Mouse (Mus musculus) left cerebral cortex, postnatal 10 days (tissue): ENCODE results near the gene Lexm. TPM values are rescaled to one million over a fixed set of nuclear protein-coding genes. Genes with fewer than 3 reads are reported as not detected.
A peak's percentile ranks its signal among the peaks of the same experiment; 100 is the strongest.

ENCODE experiments used
- DNase-seq, 2 experiments: peaks; one replicate each; pipeline ENCODE4 v3.0.0; 2021 to 2022; ENCODE audit warnings: low spot score in 2 of 2, mixed read lengths in 1 of 2; ENCODE audit errors: extremely low spot score in 1 of 2
- intact Hi-C: fragments of 180-260 bp; cut with DNase I; formaldehyde crosslinking; loops from one replicate; pipeline ENCODE4 v1.15.1; 2025
- total RNA-seq, 2 experiments: library from RNA; stranded (reverse); gene quantifications; 2 replicates each; pipeline ENCODE4 v1.2.3; 2021

Lexm gene
- total RNA-seq: under 1 TPM in 1 of 2 experiments, not detected in 1; 0.21 TPM

DNA sequence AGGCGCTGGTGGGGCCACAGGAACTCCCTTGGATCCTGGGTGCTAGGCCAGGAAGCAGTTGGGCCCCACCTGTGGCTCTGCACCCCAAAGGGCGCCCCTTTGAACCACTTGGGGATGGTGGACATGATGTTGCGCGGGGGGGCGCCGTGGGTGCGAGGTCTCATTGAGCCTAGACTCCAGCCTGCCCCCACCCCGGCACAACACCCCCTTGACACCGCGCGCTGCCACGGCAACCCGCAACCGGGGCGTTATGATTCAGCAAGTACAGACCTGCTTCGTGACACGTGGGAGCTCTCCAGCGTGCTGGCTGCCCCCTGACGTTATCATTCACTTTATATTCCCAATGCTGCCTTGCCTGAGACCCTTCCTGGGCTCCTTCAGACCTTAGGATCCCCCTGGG is at the start of gene Lexm:
Gene Lexm, minus strand, starts transcription at position 186 of the 400 bp plus-strand sequence.
- intact Hi-C loops: loop anchor here (10.0 kb wide), 1 partner anchor 208 kb away; no protein-coding TSS in a partner anchor
- peak in 1 of 2 experiments; percentile 67 for DNase-seq

DNA sequence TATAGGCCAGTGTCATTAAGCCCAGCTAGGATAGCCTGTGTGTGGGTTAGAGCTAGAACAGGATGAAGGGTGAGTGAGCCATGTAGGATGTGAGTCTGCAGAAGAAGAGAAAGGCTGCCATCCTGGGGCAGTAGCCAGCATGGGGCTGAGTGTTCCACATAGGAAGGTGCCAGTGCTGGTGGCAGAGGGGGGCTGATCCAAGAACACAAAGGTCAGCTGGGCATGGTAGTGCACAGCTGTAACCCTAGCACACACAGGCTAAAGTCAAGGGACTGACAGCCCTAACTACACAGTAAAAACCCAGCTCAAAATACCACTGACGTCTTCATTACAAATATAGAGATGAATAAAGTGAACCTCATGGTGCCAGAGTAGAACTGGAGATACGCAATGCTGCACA is 49.5 kb upstream of the Lexm start:
- intact Hi-C loops: no loop called here
- no peak for DNase-seq

DNA sequence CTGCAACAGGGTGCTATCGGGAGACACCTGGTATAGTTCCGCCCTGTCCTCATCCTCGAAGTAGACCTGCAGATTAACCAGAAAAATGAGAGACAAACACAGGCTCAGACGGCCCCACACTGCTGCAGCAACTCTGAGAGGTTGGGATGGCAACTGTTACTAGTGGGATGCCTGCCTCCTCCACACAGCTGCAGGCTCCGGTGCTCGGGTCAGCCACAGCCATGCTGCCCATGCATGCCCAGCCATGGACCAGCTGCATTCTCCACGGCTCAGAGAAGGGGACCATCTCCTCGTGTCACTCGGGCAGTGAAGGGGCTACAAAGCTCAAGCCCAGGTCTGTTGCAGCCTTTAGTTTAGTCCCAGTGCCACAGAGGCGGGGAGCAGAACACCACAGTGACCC is 48.6 kb upstream of the Lexm start:
- intact Hi-C loops: no loop called here
- DNase-seq: no peak

DNA sequence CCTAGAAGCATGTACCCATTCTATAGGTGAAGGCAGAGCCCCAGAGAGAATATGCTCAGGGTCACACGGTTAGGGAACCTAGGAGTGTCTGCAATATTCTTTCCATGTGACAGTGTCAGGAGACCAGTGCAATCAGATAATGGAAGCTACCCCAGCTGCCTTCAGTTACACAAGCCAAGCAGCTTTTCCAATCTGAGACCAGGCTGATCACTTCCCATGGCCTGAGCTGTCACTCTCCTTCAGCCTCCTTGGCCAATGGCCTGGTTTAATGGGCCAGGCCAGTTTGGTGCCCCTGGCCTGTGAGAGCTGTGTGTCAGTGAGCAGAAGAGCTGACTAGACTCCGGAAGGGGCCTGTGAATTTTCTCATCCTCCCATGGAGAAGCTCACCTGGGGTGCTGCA is 48.2 kb upstream of the Lexm start:
- no peak for DNase-seq

DNA sequence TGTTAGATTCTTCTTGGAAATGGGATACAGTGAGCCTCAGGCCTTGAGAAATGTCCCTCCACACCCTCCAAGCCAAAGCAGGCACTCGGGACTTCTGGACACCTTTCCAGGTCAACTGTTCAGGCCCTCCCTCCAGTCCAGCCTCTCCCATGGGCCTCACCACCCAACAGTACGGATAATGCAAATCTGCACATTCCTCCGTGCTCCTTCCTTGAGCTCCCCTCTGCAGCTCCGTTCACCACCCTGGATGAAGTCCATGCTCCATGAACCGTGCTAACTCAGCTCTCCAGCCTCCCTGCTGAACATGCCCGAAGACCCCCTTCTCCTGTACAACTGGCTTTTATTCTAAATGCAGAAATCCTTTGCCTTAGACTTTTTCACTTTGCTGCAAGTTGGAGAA is 47.7 kb upstream of the Lexm start:
- no peak for DNase-seq
- intact Hi-C loops: no loop called here

More for the DNA sequence above, 48.2 kb upstream of the Lexm start:
- intact Hi-C loops: no loop called here

DNA sequence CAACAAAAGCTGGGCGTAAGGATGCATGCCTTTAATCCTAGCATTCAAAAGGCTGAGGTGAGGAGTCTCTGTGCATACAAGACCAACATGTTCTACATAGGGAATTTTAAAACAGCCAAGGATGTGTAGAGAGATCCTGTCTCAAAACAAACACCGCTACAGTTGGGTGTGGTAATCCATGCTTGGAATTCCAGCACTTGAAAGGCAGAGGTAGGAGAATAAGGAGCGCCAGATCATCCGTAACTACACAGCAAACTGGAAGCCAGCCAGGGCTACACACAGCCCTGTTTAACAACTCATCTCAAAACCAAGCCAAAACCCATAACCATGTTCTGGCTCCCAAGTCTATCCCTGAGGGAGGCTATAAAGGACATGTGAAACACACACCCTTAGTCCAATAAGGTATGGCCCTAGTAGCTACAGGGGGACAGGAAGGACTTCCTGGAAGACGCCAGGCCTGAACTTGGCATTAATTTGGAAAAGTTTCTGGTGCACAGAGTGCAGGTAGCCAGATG is 47.0 kb upstream of the Lexm start:
- intact Hi-C loops: no loop called here
- DNase-seq: no peak

DNA sequence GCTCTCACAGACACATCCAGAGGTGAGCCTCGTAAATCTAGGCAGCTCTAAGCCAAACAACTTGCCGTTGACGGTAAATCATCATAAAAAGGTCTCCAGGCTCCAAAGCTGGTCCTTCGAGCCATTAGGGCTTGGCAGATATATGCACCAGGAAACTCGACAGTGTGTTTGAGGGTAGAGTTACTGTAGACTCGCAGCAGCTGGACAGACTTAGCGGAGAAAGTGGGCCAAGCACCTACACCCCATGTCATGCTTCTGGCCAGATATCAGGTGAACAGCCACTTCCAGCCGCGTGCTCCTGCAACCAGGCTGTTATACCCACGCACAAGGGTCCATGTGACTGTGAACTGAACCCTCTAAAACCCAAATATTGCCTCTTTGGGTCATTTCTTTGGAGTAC is 38.6 kb upstream of the Lexm start:
- intact Hi-C loops: no loop called here
- DNase-seq: no peak

DNA sequence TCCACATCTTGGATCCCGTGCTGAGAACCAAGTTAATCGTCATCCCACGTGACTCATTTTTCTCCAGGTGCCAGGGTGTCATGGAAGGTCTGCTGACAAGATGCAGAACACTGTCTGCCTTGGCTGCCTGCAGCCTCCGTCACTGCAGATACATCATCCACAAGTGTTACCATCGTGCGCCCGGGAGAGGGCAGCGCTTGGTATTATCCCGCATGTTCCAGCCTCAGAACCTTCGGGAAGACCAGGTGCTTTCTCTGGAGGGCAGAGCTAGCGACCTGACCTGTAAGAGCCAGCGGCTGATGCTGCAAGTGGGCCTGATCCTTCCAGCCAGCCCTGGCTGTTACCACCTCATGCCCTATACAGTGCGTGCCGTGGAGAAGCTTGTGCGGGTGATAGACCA is 36.0 kb upstream of the Lexm start:
- no peak for DNase-seq
- intact Hi-C loops: no loop called here

DNA sequence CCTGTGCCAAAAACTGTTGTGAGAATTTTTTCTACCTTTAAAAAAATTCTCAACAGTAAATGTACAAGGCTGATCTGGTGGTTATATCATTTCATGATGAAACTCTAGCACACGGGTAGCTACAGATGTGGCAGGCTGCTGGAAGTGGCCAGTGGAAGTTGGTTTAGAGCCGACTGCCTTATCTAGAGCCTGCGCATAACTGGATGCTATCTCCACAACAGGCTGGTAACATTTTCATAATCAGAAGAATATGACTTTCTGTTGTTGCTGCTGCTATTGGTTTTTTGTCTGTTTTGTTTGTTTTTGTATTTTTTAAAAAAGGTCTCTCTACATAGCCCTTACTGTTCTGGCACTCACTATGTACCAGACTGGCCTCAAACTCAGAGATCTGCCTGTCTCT is 35.5 kb upstream of the Lexm start:
- DNase-seq: no peak
- intact Hi-C loops: no loop called here

DNA sequence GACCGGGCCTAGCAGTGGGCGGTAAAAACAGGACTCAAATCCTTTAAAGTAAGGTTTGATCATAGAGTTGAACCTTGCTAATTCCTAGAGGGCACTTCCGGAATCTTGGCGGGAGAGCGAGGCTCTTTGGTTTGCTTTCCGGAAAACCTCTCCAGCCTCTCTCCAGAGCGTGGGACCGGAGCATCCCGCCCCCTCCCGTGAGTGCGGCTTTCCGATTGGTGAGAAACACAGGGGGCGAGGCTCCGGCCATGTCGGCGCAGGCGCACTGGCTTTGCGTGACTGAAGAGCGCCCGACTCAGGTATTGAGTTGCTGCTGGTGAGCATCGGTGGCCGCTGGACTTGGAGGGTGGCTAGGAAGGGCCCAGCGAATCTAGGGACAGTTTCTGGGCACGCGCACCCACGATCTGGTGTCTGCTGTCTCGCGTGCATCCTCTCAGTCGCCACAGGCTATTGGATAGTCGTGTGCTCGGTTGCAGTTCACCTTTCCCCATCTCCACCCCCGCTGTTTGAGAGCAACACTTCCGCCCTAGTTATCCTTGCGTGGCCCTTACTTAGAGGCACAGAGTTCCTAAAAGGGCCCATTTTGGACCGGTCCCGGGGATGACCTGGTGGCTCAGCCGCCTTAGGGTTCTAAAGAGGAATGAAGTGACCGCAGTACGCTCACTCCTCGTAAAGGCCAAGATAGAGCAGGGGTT is 33.9 kb upstream of the Lexm start, which contains the start of gene Pars2:
Gene Pars2, plus strand, starts transcription at position 237 of the 695 bp plus-strand sequence.
- intact Hi-C loops: no loop called here
- DNase-seq: peak; percentile 97 to 98

DNA sequence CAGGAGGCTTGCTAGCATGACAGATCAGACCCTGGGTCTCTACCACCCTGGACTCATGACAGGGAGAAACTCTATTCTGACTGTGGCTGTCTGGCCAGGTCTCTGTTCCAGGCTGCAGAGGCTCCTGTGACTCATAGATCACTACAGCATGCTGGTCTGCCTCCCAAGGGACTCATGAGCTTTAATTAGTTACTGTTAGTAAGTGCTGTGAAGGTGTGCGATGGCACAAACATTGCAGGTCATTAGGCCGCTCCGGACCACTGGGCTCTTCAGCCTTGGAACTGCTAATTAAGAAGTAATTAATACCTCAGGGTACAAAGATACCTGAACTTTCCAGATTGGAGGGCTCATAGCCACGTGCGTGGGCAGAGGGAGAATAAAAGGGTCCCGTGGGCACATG is 30.1 kb upstream of the Lexm start:
- no peak for DNase-seq
- intact Hi-C loops: no loop called here

DNA sequence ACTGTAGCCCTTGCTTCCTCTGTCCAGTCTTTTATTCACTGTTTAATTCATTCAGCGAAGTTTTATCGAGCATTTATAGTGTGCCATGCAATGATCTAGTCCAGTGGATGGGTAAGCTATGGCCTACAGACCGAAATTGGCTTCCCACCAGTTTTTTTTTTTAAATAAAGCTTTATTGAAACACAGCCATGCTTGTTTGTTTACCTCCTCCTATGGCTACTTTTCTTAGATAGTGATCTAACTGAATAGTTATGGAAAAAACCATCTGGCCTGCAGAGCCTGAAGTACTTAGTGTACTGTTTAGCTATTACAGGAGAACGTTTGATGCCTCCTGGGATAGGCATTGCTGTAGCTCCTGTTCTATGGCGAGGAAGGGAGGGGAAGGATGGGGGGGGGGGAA is 28.8 kb upstream of the Lexm start:
- intact Hi-C loops: no loop called here
- no peak for DNase-seq

DNA sequence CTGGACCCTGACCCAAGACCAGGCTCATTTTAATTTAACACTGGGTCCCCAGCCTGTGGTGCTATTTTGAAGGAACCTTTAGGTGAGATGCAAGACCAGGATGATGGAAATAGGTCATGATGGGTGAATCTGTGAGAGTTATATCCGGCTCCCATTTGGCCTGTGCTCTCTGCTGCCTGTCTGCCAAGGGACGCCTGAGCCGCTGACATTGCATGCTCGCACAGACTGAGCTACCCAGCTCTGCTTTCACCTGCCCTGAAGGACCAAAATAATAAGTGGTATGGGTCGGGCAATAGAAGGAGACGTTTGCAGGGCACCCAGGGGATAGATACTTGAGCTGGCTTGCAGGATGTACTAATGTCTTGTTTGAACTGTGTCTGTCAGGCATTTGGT is 27.2 kb upstream of the Lexm start:
- intact Hi-C loops: no loop called here
- no peak for DNase-seq

DNA sequence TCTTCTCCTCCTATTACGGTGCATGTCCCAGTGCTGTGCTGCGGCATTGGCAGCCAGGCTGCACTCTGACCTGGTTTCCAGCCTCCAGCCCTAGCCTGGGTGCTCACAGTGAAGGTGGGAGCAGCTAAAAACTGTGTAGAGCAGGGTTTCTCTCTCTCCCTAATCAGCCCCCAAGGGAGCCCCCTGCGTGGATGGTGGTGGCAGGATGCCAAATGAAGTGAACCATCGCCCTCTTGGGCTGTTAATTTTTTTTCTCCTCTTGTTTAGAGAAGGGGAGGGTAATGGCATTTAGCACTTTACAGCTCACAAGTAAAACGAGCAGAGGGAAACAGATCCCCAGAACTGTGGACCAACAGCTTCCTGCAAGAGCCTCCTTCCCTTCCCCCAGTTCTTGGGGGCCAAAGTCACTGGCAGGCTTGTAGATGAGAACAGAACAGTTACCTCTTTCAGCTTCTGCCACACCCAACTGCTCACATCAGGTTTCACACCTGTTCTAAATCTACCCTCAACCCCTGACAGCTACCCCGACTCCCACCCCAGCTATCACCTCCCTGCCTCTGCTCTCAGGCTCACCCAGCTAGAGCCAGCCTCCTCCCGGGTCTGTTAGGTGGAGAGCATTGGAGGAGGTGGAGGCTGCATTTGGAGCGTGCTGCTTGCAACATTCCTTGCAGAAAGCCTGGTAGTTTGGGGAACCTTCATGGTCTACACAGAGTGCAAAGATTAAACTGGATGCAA is 26.6 kb upstream of the Lexm start:
- DNase-seq: no peak
- intact Hi-C loops: no loop called here

DNA sequence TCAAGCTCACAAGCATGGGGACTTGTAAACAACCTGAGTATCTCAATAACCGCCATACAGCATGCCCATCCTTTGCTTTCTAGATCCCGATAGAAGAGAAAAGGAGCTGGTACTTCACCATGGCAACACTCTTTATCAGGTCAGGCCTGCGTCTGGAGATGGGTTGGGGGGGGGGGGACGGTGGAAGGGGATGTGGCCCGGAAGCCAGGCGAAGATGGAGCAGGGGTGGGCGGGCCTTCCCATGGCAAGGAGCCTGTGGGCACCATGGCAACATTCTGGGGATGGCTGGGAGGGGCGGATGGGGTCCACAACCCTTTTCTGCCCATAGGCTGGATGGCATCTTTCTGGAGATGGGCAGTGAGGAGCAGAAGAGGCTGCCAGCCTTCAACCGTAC is 17.0 kb upstream of the Lexm start:
- intact Hi-C loops: loop anchor here (5.0 kb wide), 2 partner anchors 43 to 73 kb away; partner anchors contain the start of gene Ttc4
- peak in 1 of 2 experiments; percentile 66 for DNase-seq

DNA sequence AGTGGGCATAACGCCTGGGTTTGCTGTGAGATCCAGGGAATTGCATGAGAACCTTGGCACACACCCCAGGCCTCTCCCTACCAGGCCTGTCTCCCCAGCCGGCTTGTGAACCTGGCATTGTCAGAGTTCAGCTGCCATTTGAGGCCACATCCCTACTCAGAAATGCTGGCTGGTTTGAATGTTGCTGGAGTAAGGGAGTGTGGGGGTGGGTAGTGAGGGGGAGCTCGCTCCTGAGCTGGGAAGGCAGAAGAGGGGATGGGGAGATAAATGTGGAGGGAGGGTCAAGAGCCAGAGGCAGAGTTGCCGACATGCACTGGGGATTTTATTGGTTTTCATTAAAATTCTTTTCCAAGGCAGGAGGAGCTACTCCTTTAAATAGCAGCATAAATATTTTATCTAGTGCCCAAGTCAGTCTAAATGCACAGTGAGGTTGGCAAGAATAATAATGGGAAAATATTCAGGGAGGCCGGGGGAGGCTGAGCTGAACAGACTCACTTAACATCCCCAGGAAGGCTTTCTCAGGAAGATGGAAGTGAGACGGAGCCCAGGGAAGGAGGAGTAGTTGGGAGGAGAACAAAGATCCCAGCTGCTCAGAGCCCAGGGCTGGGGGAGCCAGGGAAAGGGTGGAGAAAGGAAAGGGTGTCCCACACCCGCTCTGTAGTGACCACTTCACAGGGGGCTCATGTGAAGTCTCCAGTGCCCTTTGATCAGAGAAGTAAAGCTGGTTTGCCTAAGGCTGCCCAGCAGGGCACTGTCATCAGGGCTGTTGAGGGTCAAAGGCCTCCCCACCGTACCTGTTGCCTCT is 16.4 kb upstream of the Lexm start:
- DNase-seq: no peak
- intact Hi-C loops: loop anchor here (5.0 kb wide), 2 partner anchors 44 to 74 kb away; partner anchors contain the start of gene Ttc4

DNA sequence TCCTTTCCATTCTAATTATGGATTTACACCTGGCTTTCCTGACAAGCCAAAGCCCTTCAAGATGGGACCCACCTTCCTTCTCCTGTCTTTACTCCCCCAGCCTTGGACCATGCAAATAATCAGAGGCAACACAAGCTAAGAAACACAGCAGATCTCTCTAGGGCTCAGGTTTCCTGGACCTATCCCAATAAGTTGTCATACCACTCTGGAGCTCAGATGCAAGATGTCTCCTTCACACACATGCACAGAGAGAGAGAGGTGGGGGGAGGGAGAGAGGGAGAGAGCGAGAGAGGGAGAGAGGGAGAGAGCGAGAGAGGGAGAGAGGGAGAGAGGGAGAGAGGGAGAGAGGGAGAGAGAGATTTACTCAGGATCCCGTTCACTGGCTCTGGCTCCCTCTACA is 15.3 kb upstream of the Lexm start:
- intact Hi-C loops: loop anchor here (5.0 kb wide), 2 partner anchors 45 to 75 kb away; partner anchors contain the start of gene Ttc4
- DNase-seq: no peak

DNA sequence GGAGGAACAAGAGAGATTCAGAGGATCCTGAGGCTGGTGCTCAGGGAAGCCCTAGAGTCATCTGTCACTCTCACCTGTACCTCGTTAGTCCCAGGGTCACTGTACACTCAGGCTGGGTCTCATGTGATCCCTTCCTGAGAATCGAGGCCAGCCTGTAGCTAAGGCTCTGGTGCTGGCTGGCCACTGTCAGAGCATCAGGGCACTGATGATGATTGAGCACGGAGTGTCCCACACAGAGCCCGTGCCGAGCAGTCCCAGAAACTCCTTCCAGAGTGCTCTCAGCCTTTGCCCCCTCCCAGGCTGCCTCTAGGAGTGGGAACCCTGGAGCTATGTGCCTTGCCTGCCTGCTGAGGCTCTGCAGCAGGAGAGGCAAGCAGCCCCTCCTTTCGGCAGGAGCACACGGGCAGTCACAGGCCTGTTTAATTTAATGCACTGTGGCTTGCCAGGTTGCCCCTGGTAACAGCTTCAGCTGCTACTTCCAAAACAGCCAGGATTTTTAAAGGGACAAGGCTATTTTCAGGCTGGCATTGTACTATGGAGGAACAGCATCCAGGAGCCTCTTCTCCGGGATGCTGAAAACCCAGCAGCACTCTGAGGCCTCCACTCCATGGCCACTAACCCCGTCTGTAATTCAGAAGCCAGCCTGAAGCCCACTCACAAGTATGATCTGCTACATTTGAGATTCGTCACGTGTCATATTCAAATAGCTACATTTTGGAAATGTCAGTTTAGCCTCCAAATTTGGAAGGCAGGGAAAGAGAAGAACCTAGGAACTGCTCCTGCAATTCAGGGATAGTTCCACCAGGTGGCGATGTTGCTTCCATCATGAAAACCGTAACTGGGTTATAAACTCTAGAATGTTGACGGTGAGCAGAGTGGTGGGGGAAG is 13.5 kb upstream of the Lexm start:
- intact Hi-C loops: loop anchor here (5.0 kb wide), 2 partner anchors 47 to 77 kb away; partner anchors contain the start of gene Ttc4
- DNase-seq: peak; percentile 79 to 91
